Mouse (Mus musculus): ENCODE data around the gene Zfp787. TPM values are rescaled to one million over a fixed set of nuclear protein-coding genes. Genes with fewer than 3 reads are reported as not detected.
"Not testable (repeated sequence)": the region's sequence is repeated elsewhere in the genome, so short reads cannot be mapped to it uniquely, and the experiment has no call there.

The Zfp787 gene
- total and polyA plus RNA-seq, 2 experiments from 2014 or later, result 38.5 to 86.2 TPM

GRCm38 (mm10) chr7:6126690-6127448, 28.9 kb downstream of the Zfp787 start:
- WGBS, result 35% methylated on average over 7 of the region's 7 CpGs
- TF ChIP-seq CTCF (IDR thresholded peaks at IDR 0.05; ENCODE audit: low read depth) (peak; percentile 99), EP300 (IDR thresholded peaks at IDR 0.05; ENCODE audit: low read depth) (no peak)
- no peak overlapping the region for H3K4me2 ChIP-seq (ENCODE audit: low read depth, low read length)

GRCm38 (mm10) chr7:6121128-6121527, 34.7 kb downstream of the Zfp787 start:
- not testable (repeated sequence) for H3K36me3 ChIP-seq (replicated peaks; ENCODE audit: control insufficient read depth, insufficient read depth, low read length); H3K27me3 ChIP-seq (ENCODE audit: control insufficient read depth, insufficient read depth, low read length); H3K4me1 ChIP-seq (ENCODE audit: control insufficient read depth, insufficient read depth); DNase-seq (ENCODE audit: low spot score); H3K4me3 ChIP-seq (ENCODE audit: low read depth, low read length); H3K9ac ChIP-seq (replicated peaks; ENCODE audit: low read depth, low read length); H3K27ac ChIP-seq (ENCODE audit: low read depth); ATAC-seq (ENCODE audit: insufficient read depth, low read depth); H3K4me2 ChIP-seq (ENCODE audit: low read depth, low read length); H3K9me3 ChIP-seq (replicated peaks; ENCODE audit: control insufficient read depth, low read length)
- WGBS, result 44% methylated on average over 1 of the region's 1 CpGs

More at GRCm38 (mm10) chr7:6126690-6127448, 28.9 kb downstream of the Zfp787 start:
- no peaks in the 10 kb centered on the region for H3K4me1 ChIP-seq (ENCODE audit: control insufficient read depth, insufficient read depth)
- H3K36me3 ChIP-seq (replicated peaks; ENCODE audit: control insufficient read depth, insufficient read depth, low read length), result peaks cover 5% of the 10 kb centered on the region
- DNase-seq (ENCODE audit: low spot score) (peak; percentile 83), ATAC-seq (ENCODE audit: insufficient read depth, low read depth) (peak; percentile 51)
- H3K27ac ChIP-seq (ENCODE audit: low read depth), result no peak overlapping the region
- H3K9me3 ChIP-seq (replicated peaks; ENCODE audit: control insufficient read depth, low read length), result no peaks in the 10 kb centered on the region
- no peak overlapping the region for H3K4me3 ChIP-seq (ENCODE audit: low read depth, low read length)
- no peaks in the 10 kb centered on the region for H3K27me3 ChIP-seq (ENCODE audit: control insufficient read depth, insufficient read depth, low read length)
- no peak overlapping the region for H3K9ac ChIP-seq (replicated peaks; ENCODE audit: low read depth, low read length)

- not testable (repeated sequence) for DNase-seq (ENCODE audit: low spot score); H3K4me3 ChIP-seq (ENCODE audit: low read depth, low read length); H3K4me1 ChIP-seq (ENCODE audit: control insufficient read depth, insufficient read depth); ATAC-seq (ENCODE audit: insufficient read depth, low read depth); H3K27ac ChIP-seq (ENCODE audit: low read depth); H3K36me3 ChIP-seq (replicated peaks; ENCODE audit: control insufficient read depth, insufficient read depth, low read length); H3K9me3 ChIP-seq (replicated peaks; ENCODE audit: control insufficient read depth, low read length); H3K4me2 ChIP-seq (ENCODE audit: low read depth, low read length); H3K9ac ChIP-seq (replicated peaks; ENCODE audit: low read depth, low read length); H3K27me3 ChIP-seq (ENCODE audit: control insufficient read depth, insufficient read depth, low read length)
- 64% methylated on average over 2 of the region's 2 CpGs for WGBS
Measured at GRCm38 (mm10) chr7:6120104-6120503, 35.7 kb downstream of the Zfp787 start.

- Histone ChIP-seq H3K36me3 (replicated peaks; ENCODE audit: control insufficient read depth, insufficient read depth, low read length) (no peaks in the 10 kb centered on the region), H3K4me3 (ENCODE audit: low read depth, low read length) (no peak overlapping the region), H3K4me2 (ENCODE audit: low read depth, low read length) (no peak overlapping the region), H3K4me1 (ENCODE audit: control insufficient read depth, insufficient read depth) (no peaks in the 10 kb centered on the region), H3K9me3 (replicated peaks; ENCODE audit: control insufficient read depth, low read length) (no peaks in the 10 kb centered on the region), H3K27me3 (ENCODE audit: control insufficient read depth, insufficient read depth, low read length) (no peaks in the 10 kb centered on the region), H3K27ac (ENCODE audit: low read depth) (no peak overlapping the region), H3K9ac (replicated peaks; ENCODE audit: low read depth, low read length) (no peak overlapping the region)
- ATAC-seq (ENCODE audit: insufficient read depth, low read depth), result no peak
- WGBS, result 69% methylated on average over 3 of the region's 3 CpGs
- TF ChIP-seq EP300 (IDR thresholded peaks at IDR 0.05; ENCODE audit: low read depth) (no peak), CTCF (IDR thresholded peaks at IDR 0.05; ENCODE audit: low read depth) (no peak)
- DNase-seq (ENCODE audit: low spot score), result no peak
Measured at GRCm38 (mm10) chr7:6119501-6119900, 36.3 kb downstream of the Zfp787 start.

Other genes starting within 250 kb of the Zfp787 start
- gene Vmn1r65, start 145.0 kb downstream of the Zfp787 start, total RNA-seq (2014; rRNA removed; ENCODE audit: low replicate concordance), result not detected in 2 replicates
- gene Vmn1r65, start 145.0 kb downstream of the Zfp787 start, polyA plus RNA-seq (2015; fragmentation: Nextera tagmentation; extraction: Ambion mirVana), result not detected in 2 replicates
- not detected in 2 replicates for gene Nlrp4c, start 110.8 kb downstream of the Zfp787 start, total RNA-seq (2014; rRNA removed; ENCODE audit: low replicate concordance)
- gene Nlrp4c, start 110.8 kb downstream of the Zfp787 start, polyA plus RNA-seq (2015; fragmentation: Nextera tagmentation; extraction: Ambion mirVana), result not detected in 2 replicates
- gene Zfp444, start 16.2 kb upstream of the Zfp787 start, total RNA-seq (2014; rRNA removed; ENCODE audit: low replicate concordance), result 24.2 and 58.7 TPM in 2 replicates
- 20.7 and 28.0 TPM in 2 replicates for gene Zfp444, start 16.2 kb upstream of the Zfp787 start, polyA plus RNA-seq (2015; fragmentation: Nextera tagmentation; extraction: Ambion mirVana)
- gene Galp, start 41.1 kb upstream of the Zfp787 start, total RNA-seq (2014; rRNA removed; ENCODE audit: low replicate concordance), result not detected in 2 replicates
- not detected in 2 replicates for gene Galp, start 41.1 kb upstream of the Zfp787 start, polyA plus RNA-seq (2015; fragmentation: Nextera tagmentation; extraction: Ambion mirVana)
- gene Zscan5b, start 66.3 kb upstream of the Zfp787 start, total RNA-seq (2014; rRNA removed; ENCODE audit: low replicate concordance), result not detected in 2 replicates
- gene Zscan5b, start 66.3 kb upstream of the Zfp787 start, polyA plus RNA-seq (2015; fragmentation: Nextera tagmentation; extraction: Ambion mirVana), result not detected in 2 replicates
- not detected in 2 replicates for gene Epp13, start 96.7 kb upstream of the Zfp787 start, total RNA-seq (2014; rRNA removed; ENCODE audit: low replicate concordance)
- gene Epp13, start 96.7 kb upstream of the Zfp787 start, polyA plus RNA-seq (2015; fragmentation: Nextera tagmentation; extraction: Ambion mirVana), result not detected in 2 replicates
- 0.95 and 2.7 TPM in 2 replicates for gene Zfp667, start 130.6 kb upstream of the Zfp787 start, total RNA-seq (2014; rRNA removed; ENCODE audit: low replicate concordance)
- 3.3 and 4.7 TPM in 2 replicates for gene Zfp667, start 130.6 kb upstream of the Zfp787 start, polyA plus RNA-seq (2015; fragmentation: Nextera tagmentation; extraction: Ambion mirVana)
- 3.1 TPM in 1 of 2 replicates, not detected in the other for gene Zfp583, start 175.3 kb upstream of the Zfp787 start, total RNA-seq (2014; rRNA removed; ENCODE audit: low replicate concordance)
- 2.6 and 3.1 TPM in 2 replicates for gene Zfp583, start 175.3 kb upstream of the Zfp787 start, polyA plus RNA-seq (2015; fragmentation: Nextera tagmentation; extraction: Ambion mirVana)
- gene Gm3854, start 187.8 kb upstream of the Zfp787 start, total RNA-seq (2014; rRNA removed; ENCODE audit: low replicate concordance), result not detected in 2 replicates
- gene Gm3854, start 187.8 kb upstream of the Zfp787 start, polyA plus RNA-seq (2015; fragmentation: Nextera tagmentation; extraction: Ambion mirVana), result 0.44 and 0.51 TPM in 2 replicates
- 0.11 TPM in 1 of 2 replicates, not detected in the other for gene Zfp78, start 207.3 kb upstream of the Zfp787 start, total RNA-seq (2014; rRNA removed; ENCODE audit: low replicate concordance)
- gene Zfp78, start 207.3 kb upstream of the Zfp787 start, polyA plus RNA-seq (2015; fragmentation: Nextera tagmentation; extraction: Ambion mirVana), result 0.94 and 1.3 TPM in 2 replicates
- 2.5 and 5.3 TPM in 2 replicates for gene Zfp28, start 227.3 kb upstream of the Zfp787 start, total RNA-seq (2014; rRNA removed; ENCODE audit: low replicate concordance)
- 6.9 and 8.0 TPM in 2 replicates for gene Zfp28, start 227.3 kb upstream of the Zfp787 start, polyA plus RNA-seq (2015; fragmentation: Nextera tagmentation; extraction: Ambion mirVana)
- not detected in 2 replicates for gene Smim17, start 242.7 kb upstream of the Zfp787 start, total RNA-seq (2014; rRNA removed; ENCODE audit: low replicate concordance)
- 0.12 and 0.21 TPM in 2 replicates for gene Smim17, start 242.7 kb upstream of the Zfp787 start, polyA plus RNA-seq (2015; fragmentation: Nextera tagmentation; extraction: Ambion mirVana)